Mouse (Mus musculus) E14TG2a.4 (cell line): ENCODE data around the gene Tsc2.

Experiments used
- CTCF ChIP-seq: conservative IDR thresholded peaks from 2 replicates; pipeline ENCODE4 v1.5.1; 2014; ENCODE audit warnings: low read length
- NANOG ChIP-seq: IDR thresholded peaks from 2 replicates; pipeline ENCODE4 v1.6.1; 2014; ENCODE audit warnings: borderline replicate concordance, low read length, mixed read lengths
- POU5F1 ChIP-seq: IDR thresholded peaks from 2 replicates; pipeline ENCODE4 v1.6.1; 2014; ENCODE audit warnings: low read length, borderline replicate concordance

GRCm38 (mm10) chr17:24608370-24608769 is 24.1 kb downstream of the Tsc2 start:
- no peak for TF ChIP-seq CTCF
- TF ChIP-seq POU5F1: no peak
- no peak for TF ChIP-seq NANOG
